Mouse (Mus musculus): ENCODE measurements around the gene Rundc1.

DNA sequence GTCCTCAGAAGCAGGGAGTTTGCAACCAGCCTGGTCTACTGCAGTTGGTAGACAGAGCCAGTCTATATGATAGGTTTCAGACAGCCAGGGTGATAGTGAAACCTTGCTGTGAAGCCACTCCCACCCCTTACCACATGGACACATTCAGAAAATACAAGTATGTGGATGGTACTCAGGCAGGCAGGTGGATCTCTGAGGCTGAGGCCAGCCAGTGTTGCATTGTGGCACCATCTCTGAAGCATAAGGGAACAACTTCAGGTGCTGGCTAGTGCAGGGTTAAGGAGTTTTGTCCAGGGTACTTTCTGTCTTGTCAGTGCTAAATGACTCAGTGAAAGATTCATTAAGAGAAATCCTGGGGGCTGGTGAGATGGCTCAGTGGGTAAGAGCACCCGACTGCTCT, 21.4 kb downstream of the Rundc1 start:
- TF ChIP-seq CTCF (IDR thresholded peaks at IDR 0.05; ENCODE audit: extremely low read depth, insufficient read depth, insufficient read length, insufficient replicate concordance): no peak
- TF ChIP-seq POLR2A (IDR thresholded peaks at IDR 0.05; ENCODE audit: low read depth, low read length): no peak

All from spleen, adult 2 months (tissue).